Mouse (Mus musculus) ES-E14 (cell line): ENCODE data around the gene Fundc2.

Experiments used
- CHD2 ChIP-seq: IDR thresholded peaks from 2 replicates; pipeline ENCODE4 v1.6.1; 2014; ENCODE audit warnings: mild to moderate bottlenecking, low read depth, low read length, inconsistent platforms
- HCFC1 ChIP-seq: IDR thresholded peaks from 2 replicates; pipeline ENCODE4 v1.6.1; 2012; ENCODE audit warnings: low read length, inconsistent platforms, borderline replicate concordance; ENCODE audit not compliant: insufficient read depth
- MAFK ChIP-seq: IDR thresholded peaks from 2 replicates; pipeline ENCODE4 v1.6.1; 2014; ENCODE audit warnings: mild to moderate bottlenecking, low read depth, low read length, inconsistent platforms; ENCODE audit not compliant: insufficient read depth

GRCm38 (mm10) chrX:75372666-75373425 is 9.4 kb upstream of the Fundc2 start:
- TF ChIP-seq HCFC1 (no peak), CHD2 (no peak), MAFK (no peak)
